Mouse (Mus musculus) midbrain, embryonic 13.5 days (tissue): ENCODE measurements at regions not wholly inside any gene's neighbourhood (a gene's known extent, or its start where the extent isn't known, plus 50 kb on each side); places are given as distances from the start of the nearest gene placed in this dataset.

Experiments
- ATAC-seq: fragments of 200-750 bp; cut with Nextera tagmentation; 2 replicates; pipeline ENCODE4 v1.8.0; 2017; ENCODE audit warnings: mild to moderate bottlenecking, moderate TSS enrichment, moderate library complexity
- H3K27ac ChIP-seq: fragments of 300-500 bp; sonication (generic); 2 replicates; pipeline ENCODE4 v1.5.1; 2015; ENCODE audit warnings: inconsistent platforms, mild to moderate bottlenecking, moderate library complexity
- H3K27me3 ChIP-seq: fragments of 300-500 bp; sonication (generic); 2 replicates; pipeline ENCODE4 v1.6.1; 2015; ENCODE audit warnings: mild to moderate bottlenecking, inconsistent platforms
- H3K36me3 ChIP-seq: fragments of 300-500 bp; sonication (generic); 2 replicates; pipeline ENCODE4 v1.6.1; 2015; ENCODE audit warnings: mild to moderate bottlenecking, inconsistent platforms
- H3K4me1 ChIP-seq: fragments of 300-500 bp; sonication (generic); replicated peaks from 2 replicates; pipeline ENCODE4 v1.6.1; 2015; ENCODE audit warnings: inconsistent platforms
- H3K4me2 ChIP-seq: fragments of 300-500 bp; sonication (generic); replicated peaks from 2 replicates; pipeline ENCODE4 v1.6.1; 2015; ENCODE audit warnings: moderate library complexity, mild to moderate bottlenecking, inconsistent platforms
- H3K4me3 ChIP-seq: fragments of 300-500 bp; sonication (generic); replicated peaks from 2 replicates; pipeline ENCODE4 v1.5.1; 2015; ENCODE audit warnings: mild to moderate bottlenecking, inconsistent platforms
- H3K9ac ChIP-seq: fragments of 300-500 bp; sonication (generic); replicated peaks from 2 replicates; pipeline ENCODE4 v1.6.1; 2015; ENCODE audit warnings: mild to moderate bottlenecking, inconsistent platforms
- H3K9me3 ChIP-seq: fragments of 300-500 bp; sonication (generic); 2 replicates; pipeline ENCODE4 v1.6.1; 2016; ENCODE audit warnings: mild to moderate bottlenecking, inconsistent platforms
- WGBS: fragments of 180-500 bp; shearing (Covaris S2); methylation state at CpG from one replicate; pipeline ENCODE4 v1.1.7; 2015; 5-methylcytosine and 5-hydroxymethylcytosine counted together

DNA sequence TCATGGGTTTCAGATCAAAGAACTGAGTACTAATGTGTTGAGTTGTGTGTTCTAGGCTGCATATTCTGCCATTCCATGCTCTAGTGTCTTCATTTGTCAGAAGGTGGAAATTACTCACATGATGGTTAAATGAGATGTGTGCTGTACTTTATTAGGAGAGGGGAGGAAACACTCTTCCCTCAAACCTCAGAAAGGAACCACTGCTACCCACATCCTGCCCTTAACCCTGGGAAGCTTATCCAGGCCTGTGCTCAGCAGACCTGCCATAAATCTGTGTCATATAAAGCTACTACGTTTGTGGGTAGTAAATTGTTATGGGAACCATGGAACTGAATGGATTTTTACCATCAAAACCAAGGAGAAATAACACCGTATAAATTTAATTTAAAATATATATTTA is 166.7 kb upstream of the Bmp2 start:
- no peaks in the 10 kb centered on the region for H3K4me1 ChIP-seq
- 81% methylated on average over 2 of the region's 2 CpGs for WGBS
- no peak overlapping the region for H3K27ac ChIP-seq

DNA sequence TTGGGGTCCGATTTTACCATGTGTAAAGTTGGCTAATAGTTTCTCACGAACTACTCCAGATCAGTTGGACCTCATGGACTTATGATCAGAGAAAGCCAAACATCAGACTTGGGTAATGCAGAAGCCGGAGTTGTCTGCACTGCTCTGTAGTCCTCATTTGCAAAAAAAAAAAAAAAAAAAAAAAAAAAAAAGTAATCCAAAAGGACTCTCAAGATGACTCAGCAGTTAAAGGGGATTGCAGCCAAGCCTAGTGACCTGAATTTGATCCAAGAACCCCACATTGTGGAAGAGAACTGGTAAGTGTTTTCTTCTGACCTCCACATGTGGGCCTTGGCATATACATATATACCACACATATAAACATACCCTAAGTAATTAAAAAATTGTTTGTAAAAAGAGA is 164.6 kb upstream of the Bmp2 start:
- H3K27ac ChIP-seq, result no peak overlapping the region
- H3K9me3 ChIP-seq, result no peaks in the 10 kb centered on the region
- no peak overlapping the region for H3K4me3 ChIP-seq
- H3K36me3 ChIP-seq, result no peaks in the 10 kb centered on the region
- no peak overlapping the region for H3K4me2 ChIP-seq
- WGBS, result 85% methylated on average over 3 of the region's 3 CpGs
- no peak overlapping the region for H3K9ac ChIP-seq
- H3K27me3 ChIP-seq, result peaks cover 6% of the 10 kb centered on the region
- H3K4me1 ChIP-seq, result no peaks in the 10 kb centered on the region
- ATAC-seq, result no peak

More for the DNA sequence above, 166.7 kb upstream of the Bmp2 start:
- Histone ChIP-seq H3K4me2 (no peak overlapping the region), H3K4me3 (no peak overlapping the region), H3K27me3 (peaks cover 19% of the 10 kb centered on the region), H3K9me3 (no peaks in the 10 kb centered on the region), H3K9ac (no peak overlapping the region), H3K36me3 (no peaks in the 10 kb centered on the region)
- ATAC-seq, result no peak

GRCm38 (mm10) chr2:133392298-133392697 is 159.7 kb upstream of the Bmp2 start:
- Histone ChIP-seq H3K4me1 (no peaks in the 10 kb centered on the region), H3K36me3 (no peaks in the 10 kb centered on the region), H3K9ac (no peak overlapping the region), H3K27me3 (peaks cover 22% of the 10 kb centered on the region), H3K9me3 (no peaks in the 10 kb centered on the region), H3K4me2 (no peak overlapping the region), H3K4me3 (no peak overlapping the region), H3K27ac (no peak overlapping the region)
- 84% methylated on average over 9 of the region's 9 CpGs for WGBS
- ATAC-seq, result no peak

GRCm38 (mm10) chr2:133397566-133397965 is 154.4 kb upstream of the Bmp2 start:
- H3K27me3 ChIP-seq, result peaks cover 56% of the 10 kb centered on the region
- H3K9ac ChIP-seq, result no peak overlapping the region
- no peaks in the 10 kb centered on the region for H3K36me3 ChIP-seq
- ATAC-seq, result no peak
- WGBS, result 41% methylated on average over 2 of the region's 2 CpGs
- no peaks in the 10 kb centered on the region for H3K9me3 ChIP-seq
- no peak overlapping the region for H3K27ac ChIP-seq
- H3K4me1 ChIP-seq, result peaks cover 8% of the 10 kb centered on the region
- no peak overlapping the region for H3K4me3 ChIP-seq
- no peak overlapping the region for H3K4me2 ChIP-seq

DNA sequence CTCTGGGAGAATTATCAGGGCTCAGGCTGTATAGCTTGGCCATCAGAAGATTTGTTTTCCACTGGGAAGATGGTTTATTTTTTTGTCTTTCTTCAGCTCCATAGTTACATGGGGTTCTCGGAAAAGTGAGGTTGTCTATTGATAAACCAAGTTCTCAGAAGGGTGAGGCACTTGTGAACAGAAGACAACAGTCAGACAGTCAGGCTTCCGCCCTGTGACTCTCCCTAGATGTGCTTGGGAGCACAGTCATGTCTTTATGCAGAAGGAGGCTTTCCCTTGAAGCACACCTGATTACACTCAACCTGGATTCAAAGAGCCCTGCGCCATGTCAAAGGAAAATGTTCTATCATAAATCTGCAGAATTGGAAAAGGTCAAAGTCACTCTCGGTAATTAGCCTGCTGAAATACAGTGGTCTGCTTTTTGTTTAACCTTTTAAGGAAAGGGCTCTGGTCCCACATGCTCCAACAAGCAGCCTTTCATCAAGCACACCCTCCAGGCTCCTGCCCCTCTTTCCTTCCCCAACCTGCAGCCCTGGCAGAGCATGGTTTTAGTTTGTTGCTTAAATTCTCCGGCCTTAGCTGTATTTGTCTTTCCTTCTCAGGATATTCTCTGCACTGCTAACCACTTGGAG is 152.8 kb upstream of the Bmp2 start:
- no peak for ATAC-seq
- Histone ChIP-seq H3K27me3 (peaks cover 63% of the 10 kb centered on the region), H3K4me2 (no peak overlapping the region), H3K4me1 (peaks cover 8% of the 10 kb centered on the region), H3K4me3 (no peak overlapping the region), H3K9ac (no peak overlapping the region), H3K27ac (no peak overlapping the region), H3K36me3 (no peaks in the 10 kb centered on the region), H3K9me3 (no peaks in the 10 kb centered on the region)
- 83% methylated on average over 5 of the region's 5 CpGs for WGBS

DNA sequence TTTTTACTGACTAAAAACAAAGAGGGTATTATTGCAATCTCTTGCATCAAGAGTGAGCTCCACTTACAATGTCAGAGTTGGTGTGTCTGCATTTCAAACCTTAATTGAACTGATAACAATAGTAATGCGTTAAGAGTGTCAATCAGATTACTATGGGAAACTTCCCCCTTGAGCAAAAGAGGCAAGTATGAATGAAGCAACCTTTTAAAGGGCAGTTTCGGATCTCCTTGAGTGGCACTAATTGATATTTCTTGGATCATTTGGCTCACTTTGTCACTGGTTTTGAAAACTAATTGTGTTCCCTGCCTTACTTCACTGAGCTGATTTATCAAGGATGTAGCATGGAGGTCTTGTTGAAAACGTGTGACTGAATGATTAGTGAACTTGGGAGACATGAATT is 151.0 kb upstream of the Bmp2 start:
- WGBS, result 12% methylated on average over 3 of the region's 3 CpGs
- H3K27me3 ChIP-seq, result peaks cover 60% of the 10 kb centered on the region
- no peak overlapping the region for H3K4me3 ChIP-seq

DNA sequence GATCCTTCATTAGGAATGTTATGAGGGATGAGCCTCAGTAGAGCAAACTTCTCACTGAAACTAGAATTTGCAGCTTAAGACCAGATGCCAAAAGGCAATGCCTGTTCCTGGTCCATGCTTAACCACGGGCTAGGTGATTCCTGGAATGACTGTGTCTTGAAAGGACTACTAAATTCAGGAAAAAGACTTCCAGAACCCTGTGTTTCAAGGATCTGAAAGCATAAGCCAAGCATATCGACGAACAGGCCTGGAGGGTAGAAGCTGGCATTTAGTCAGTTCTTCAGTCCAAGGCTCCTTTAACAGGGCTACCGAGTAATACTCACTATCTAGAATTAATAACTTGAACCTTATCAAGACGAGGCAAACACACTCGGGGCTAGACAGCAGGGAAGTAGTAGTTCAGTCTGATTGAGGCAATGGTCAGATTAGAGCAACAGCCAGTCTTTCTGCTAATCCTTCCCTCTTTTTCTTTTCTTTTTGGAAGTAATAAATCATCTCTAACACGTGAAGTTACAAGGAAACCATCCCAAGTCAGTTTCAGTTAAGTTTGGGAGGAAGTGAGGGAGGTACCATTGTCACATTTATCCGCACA is 134.9 kb upstream of the Bmp2 start:
- Histone ChIP-seq H3K4me3 (no peak overlapping the region), H3K27me3 (no peaks in the 10 kb centered on the region), H3K4me1 (no peaks in the 10 kb centered on the region), H3K9ac (no peak overlapping the region), H3K4me2 (no peak overlapping the region), H3K27ac (no peak overlapping the region), H3K9me3 (no peaks in the 10 kb centered on the region), H3K36me3 (no peaks in the 10 kb centered on the region)
- WGBS, result 88% methylated on average over 8 of the region's 8 CpGs
- no peak for ATAC-seq

More for the DNA sequence above, 151.0 kb upstream of the Bmp2 start:
- Histone ChIP-seq H3K4me2 (no peak overlapping the region), H3K27ac (no peak overlapping the region), H3K9me3 (no peaks in the 10 kb centered on the region), H3K36me3 (no peaks in the 10 kb centered on the region), H3K4me1 (peaks cover 8% of the 10 kb centered on the region), H3K9ac (no peak overlapping the region)
- ATAC-seq, result no peak

GRCm38 (mm10) chr2:133419686-133420303 is 132.2 kb upstream of the Bmp2 start:
- Histone ChIP-seq H3K36me3 (no peaks in the 10 kb centered on the region), H3K27ac (no peak overlapping the region), H3K27me3 (no peaks in the 10 kb centered on the region), H3K4me1 (no peaks in the 10 kb centered on the region), H3K9me3 (no peaks in the 10 kb centered on the region), H3K4me3 (no peak overlapping the region), H3K4me2 (no peak overlapping the region), H3K9ac (no peak overlapping the region)
- 74% methylated on average over 6 of the region's 6 CpGs for WGBS
- ATAC-seq, result no peak

DNA sequence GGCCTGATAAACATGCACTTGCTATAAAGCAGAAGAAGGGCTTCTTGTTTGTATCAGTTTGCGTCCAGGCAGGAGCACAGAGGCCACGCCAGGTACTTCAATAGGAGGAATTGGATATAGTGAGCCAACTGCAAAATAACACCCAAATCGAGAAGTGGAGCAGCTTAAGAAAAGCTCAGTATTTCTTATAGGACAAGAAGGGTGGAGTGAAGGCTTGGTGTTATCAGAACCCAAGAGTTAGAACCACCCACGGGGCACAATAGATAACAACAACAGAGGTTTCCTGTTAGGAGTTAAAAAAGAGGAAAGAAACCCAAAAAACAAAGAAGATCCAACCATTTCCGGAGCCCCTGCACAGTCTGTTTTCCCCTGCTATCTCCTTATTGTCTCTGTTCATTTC is 126.4 kb upstream of the Bmp2 start:
- H3K9me3 ChIP-seq, result no peaks in the 10 kb centered on the region
- WGBS, result 86% methylated on average over 5 of the region's 5 CpGs

DNA sequence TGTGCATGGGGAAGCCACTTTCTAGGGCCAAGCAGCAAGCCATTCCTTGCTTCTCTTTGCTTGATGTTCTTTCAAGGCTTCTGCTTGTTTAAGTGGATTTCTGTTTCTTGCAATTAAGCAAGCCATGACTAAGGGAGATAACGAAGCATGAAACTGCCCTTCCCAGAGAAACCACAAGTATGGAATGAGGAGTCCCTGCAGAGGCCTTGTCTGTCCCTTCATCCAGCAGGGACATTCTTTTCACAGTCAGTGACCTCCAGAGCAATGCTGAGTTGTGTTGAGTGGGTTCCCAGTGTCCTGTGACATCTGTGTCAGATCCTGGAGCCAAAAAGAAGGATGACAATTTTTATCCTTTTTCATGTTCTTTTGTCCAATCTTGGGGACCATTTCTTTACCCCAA is 124.9 kb upstream of the Bmp2 start:
- no peaks in the 10 kb centered on the region for H3K9me3 ChIP-seq
- H3K27ac ChIP-seq, result no peak overlapping the region
- no peak overlapping the region for H3K9ac ChIP-seq
- no peaks in the 10 kb centered on the region for H3K27me3 ChIP-seq
- H3K4me2 ChIP-seq, result no peak overlapping the region
- H3K36me3 ChIP-seq, result no peaks in the 10 kb centered on the region
- no peak for ATAC-seq
- WGBS, result 56% methylated on average over 1 of the region's 1 CpGs
- no peaks in the 10 kb centered on the region for H3K4me1 ChIP-seq
- H3K4me3 ChIP-seq, result no peak overlapping the region

More for the DNA sequence above, 126.4 kb upstream of the Bmp2 start:
- Histone ChIP-seq H3K4me2 (no peak overlapping the region), H3K36me3 (no peaks in the 10 kb centered on the region), H3K27ac (no peak overlapping the region), H3K27me3 (no peaks in the 10 kb centered on the region), H3K4me1 (no peaks in the 10 kb centered on the region), H3K9ac (no peak overlapping the region), H3K4me3 (no peak overlapping the region)
- ATAC-seq, result no peak

GRCm38 (mm10) chr2:133429369-133430062 is 122.4 kb upstream of the Bmp2 start:
- H3K4me1 ChIP-seq, result no peaks in the 10 kb centered on the region
- H3K4me3 ChIP-seq, result no peak overlapping the region
- H3K27ac ChIP-seq, result no peak overlapping the region
- H3K36me3 ChIP-seq, result no peaks in the 10 kb centered on the region
- no peaks in the 10 kb centered on the region for H3K27me3 ChIP-seq
- WGBS, result 81% methylated on average over 2 of the region's 2 CpGs
- no peak overlapping the region for H3K4me2 ChIP-seq
- H3K9ac ChIP-seq, result no peak overlapping the region
- H3K9me3 ChIP-seq, result no peaks in the 10 kb centered on the region
- ATAC-seq, result no peak

DNA sequence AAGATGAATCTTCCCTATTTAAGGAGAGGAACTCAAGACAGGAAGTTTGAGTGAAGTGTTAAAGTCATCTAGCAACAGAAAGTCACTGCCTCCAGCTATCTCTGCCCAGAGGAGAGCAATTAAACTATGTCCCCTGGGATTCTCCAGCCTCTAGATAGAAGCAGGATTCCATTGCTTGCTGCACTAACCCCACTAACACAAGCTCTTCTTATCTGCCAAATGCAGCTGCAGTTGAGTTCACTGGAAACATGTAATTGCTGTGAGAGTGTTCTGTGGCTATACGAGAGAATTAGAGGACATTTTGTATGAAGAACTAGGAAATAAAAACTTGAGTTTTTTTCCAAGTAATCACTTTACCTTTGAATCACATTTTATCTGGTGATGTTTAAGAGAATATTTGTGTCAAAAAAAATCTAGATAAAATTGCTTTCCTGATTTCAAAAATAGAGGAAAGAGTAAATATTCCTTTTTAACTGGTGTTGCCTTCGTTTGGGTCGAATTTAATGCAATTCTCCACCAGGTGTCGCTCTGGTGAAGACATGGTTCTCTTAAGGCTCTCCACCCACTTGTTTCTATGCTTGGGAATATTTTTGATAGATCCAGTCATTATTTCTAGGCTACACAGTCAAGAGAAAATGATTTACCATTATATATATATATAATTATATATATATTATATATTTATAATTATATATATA is 121.1 kb upstream of the Bmp2 start:
- WGBS, result 45% methylated on average over 4 of the region's 4 CpGs
- no peaks in the 10 kb centered on the region for H3K27me3 ChIP-seq
- no peaks in the 10 kb centered on the region for H3K9me3 ChIP-seq
- no peaks in the 10 kb centered on the region for H3K36me3 ChIP-seq
- no peak overlapping the region for H3K4me3 ChIP-seq
- H3K27ac ChIP-seq, result no peak overlapping the region
- no peak overlapping the region for H3K9ac ChIP-seq
- no peaks in the 10 kb centered on the region for H3K4me1 ChIP-seq
- H3K4me2 ChIP-seq, result no peak overlapping the region
- no peak for ATAC-seq
